Mouse (Mus musculus) forebrain, embryonic 13.5 days (tissue): ENCODE results near the gene Dnah12. TPM values are rescaled to one million over a fixed set of nuclear protein-coding genes. Genes with fewer than 3 reads are reported as not detected.

ENCODE experiments used
- ATAC-seq: fragments of 200-750 bp; cut with Nextera tagmentation; 2 replicates; pipeline ENCODE4 v1.8.0; 2017
- H3K27ac ChIP-seq: fragments of 300-500 bp; sonication (generic); 2 replicates; pipeline ENCODE4 v1.5.1; 2015; ENCODE audit warnings: inconsistent platforms, mild to moderate bottlenecking, moderate library complexity
- H3K27me3 ChIP-seq: fragments of 300-500 bp; sonication (generic); 2 replicates; pipeline ENCODE4 v1.6.1; 2015; ENCODE audit warnings: mild to moderate bottlenecking, inconsistent platforms
- H3K36me3 ChIP-seq: fragments of 300-500 bp; sonication (generic); 2 replicates; pipeline ENCODE4 v1.6.1; 2015; ENCODE audit warnings: mild to moderate bottlenecking, inconsistent platforms; ENCODE audit not compliant: poor library complexity, severe bottlenecking
- H3K4me1 ChIP-seq: fragments of 300-500 bp; sonication (generic); 2 replicates; pipeline ENCODE4 v1.6.1; 2015; ENCODE audit warnings: inconsistent platforms
- H3K4me2 ChIP-seq: fragments of 300-500 bp; sonication (generic); 2 replicates; pipeline ENCODE4 v1.6.1; 2015; ENCODE audit warnings: inconsistent platforms, mild to moderate bottlenecking, moderate library complexity
- H3K4me3 ChIP-seq: fragments of 300-500 bp; sonication (generic); 2 replicates; pipeline ENCODE4 v1.5.1; 2015; ENCODE audit warnings: mild to moderate bottlenecking, inconsistent platforms
- H3K9ac ChIP-seq: fragments of 300-500 bp; sonication (generic); 2 replicates; pipeline ENCODE4 v1.6.1; 2015; ENCODE audit warnings: mild to moderate bottlenecking, inconsistent platforms
- H3K9me3 ChIP-seq: fragments of 300-500 bp; sonication (generic); replicated peaks from 2 replicates; pipeline ENCODE4 v1.6.1; 2016; ENCODE audit warnings: inconsistent platforms
- WGBS: fragments of 180-500 bp; shearing (Covaris S2); methylation state at CpG from one replicate; pipeline ENCODE4 v1.1.7; 2015; 5-methylcytosine and 5-hydroxymethylcytosine counted together
- polyA plus RNA-seq: library from polyadenylated mRNA; unstranded; fragments of >200 nt; fragmentation: Nextera tagmentation; extraction: Ambion mirVana; gene quantifications from 2 replicates; pipeline ENCODE4 v1.2.1, GENCODE M21; 2015

Dnah12 gene
- polyA plus RNA-seq, result 0.04 and 0.05 TPM in 2 replicates

DNA sequence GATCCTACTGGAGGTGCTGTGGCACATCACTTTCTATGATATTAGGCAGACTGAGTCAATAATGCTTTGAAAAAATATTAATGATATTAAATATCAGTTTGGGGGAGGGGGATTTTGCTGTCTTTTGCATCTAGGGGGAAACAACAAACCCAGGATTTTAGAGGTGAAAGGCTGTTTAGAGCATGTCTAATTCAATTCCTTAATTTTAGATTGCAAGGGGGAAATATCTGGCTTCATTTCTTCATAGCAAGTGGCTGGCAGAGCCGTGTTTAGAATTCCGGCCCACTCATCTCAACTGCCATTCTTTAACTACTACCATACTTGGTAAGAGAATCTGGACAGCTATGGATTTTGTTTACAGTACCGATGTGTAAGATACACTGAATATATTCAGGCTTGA, at the start of gene Dnah12:
TSS of gene Dnah12 (plus strand) at position 301 of the 400 bp plus-strand sequence.
- ATAC-seq, result no peak
- no peak within 1 kb of the TSS for H3K27ac ChIP-seq
- no peaks in the 10 kb centered on the region for H3K36me3 ChIP-seq
- H3K4me1 ChIP-seq, result no peaks in the 10 kb centered on the region
- H3K9ac ChIP-seq, result no peak within 1 kb of the TSS
- H3K9me3 ChIP-seq, result no peaks in the 10 kb centered on the region
- no peaks in the 10 kb centered on the region for H3K27me3 ChIP-seq
- H3K4me3 ChIP-seq, result no peak within 1 kb of the TSS
- WGBS, result 88% methylated on average over 3 of the region's 3 CpGs
- H3K4me2 ChIP-seq, result no peak within 1 kb of the TSS

DNA sequence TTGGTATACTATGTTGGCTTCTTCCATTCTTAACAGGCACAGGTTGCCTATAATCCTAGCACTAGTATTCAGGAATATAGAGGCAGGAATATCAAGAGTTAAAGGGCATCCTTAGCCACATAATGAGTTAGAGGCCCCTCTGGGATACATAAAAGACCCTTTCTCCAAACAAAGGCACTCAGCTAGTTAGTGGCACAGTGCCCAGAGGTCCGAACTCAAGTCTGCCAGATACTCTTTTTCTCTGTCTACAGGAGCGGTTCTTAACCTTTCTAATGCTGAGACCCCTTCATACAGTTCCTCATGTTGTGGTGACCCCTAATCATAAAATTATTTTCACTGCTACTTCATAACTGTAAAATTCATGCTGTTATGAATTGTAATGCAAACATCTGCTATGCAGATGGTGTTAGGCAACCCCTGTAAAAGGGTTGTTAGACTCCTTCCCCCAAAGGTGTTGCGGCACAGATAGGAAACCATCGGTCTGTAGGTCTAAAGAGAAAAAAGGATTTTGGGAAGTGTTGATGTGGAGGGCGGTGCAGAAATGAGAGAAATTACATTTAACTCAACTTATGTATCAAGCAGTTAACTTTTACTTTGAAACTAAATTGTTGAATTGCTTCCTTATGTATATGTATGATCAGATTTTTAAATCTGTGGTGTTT, 47.0 kb upstream of the Dnah12 start:
- Histone ChIP-seq H3K9me3 (no peaks in the 10 kb centered on the region), H3K27me3 (no peaks in the 10 kb centered on the region), H3K9ac (no peak overlapping the region), H3K27ac (peak overlapping the region; percentile 66), H3K4me3 (no peak overlapping the region), H3K36me3 (peaks cover 23% of the 10 kb centered on the region), H3K4me1 (peaks cover 28% of the 10 kb centered on the region), H3K4me2 (peak overlapping the region; percentile 44)
- ATAC-seq, result peak; percentile 65; the same call in 1 of the 2 replicates
- WGBS, result 29% methylated on average over 5 of the region's 5 CpGs

DNA sequence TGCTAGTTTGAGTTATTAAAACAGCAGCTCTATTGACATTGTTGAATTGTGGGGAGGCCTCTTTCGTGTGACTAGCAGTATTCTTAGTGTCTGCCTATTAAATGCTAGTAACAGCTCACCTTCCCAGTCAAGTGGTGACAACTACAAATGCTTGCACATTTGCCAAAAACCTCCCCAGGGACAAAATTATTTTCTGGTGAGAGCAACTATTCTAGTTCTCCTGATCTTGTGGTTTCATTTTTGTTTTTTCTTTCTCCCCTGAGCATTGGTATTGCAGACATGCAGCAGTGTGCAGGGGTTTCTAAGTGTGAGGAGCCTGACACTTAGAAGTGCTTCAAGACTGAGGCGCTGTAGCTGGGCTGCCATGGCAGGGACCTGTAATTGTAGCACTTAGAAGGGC, 45.3 kb upstream of the Dnah12 start:
- ATAC-seq, result no peak
- WGBS, result 89% methylated on average over 2 of the region's 2 CpGs
- H3K4me1 ChIP-seq, result peaks cover 23% of the 10 kb centered on the region
- H3K9me3 ChIP-seq, result no peaks in the 10 kb centered on the region
- H3K27ac ChIP-seq, result no peak overlapping the region
- peaks cover 35% of the 10 kb centered on the region for H3K36me3 ChIP-seq
- H3K27me3 ChIP-seq, result no peaks in the 10 kb centered on the region
- H3K9ac ChIP-seq, result no peak overlapping the region
- H3K4me3 ChIP-seq, result no peak overlapping the region
- no peak overlapping the region for H3K4me2 ChIP-seq

DNA sequence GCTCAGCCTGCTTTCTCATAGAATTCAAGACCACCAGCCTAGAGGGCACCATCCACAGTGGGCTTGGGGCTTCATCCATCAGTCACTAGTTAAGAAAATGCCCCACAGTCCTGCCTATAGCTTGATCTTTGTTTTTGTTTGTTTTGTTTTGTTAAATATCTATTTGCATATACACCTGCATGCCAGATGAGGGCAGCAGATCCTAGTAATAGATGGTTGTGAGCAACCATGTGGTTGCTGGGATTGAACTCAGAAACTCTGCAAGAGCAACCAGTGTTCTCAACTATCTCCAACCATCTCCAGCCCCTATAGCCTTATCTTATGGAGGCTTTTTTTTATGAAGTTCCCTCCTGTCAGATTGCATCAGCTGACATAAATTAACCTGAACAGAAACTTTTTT, 41.2 kb upstream of the Dnah12 start:
- no peaks in the 10 kb centered on the region for H3K27me3 ChIP-seq
- peaks cover 68% of the 10 kb centered on the region for H3K36me3 ChIP-seq
- no peak for ATAC-seq
- H3K4me3 ChIP-seq, result no peak overlapping the region
- H3K9ac ChIP-seq, result no peak overlapping the region
- H3K9me3 ChIP-seq, result no peaks in the 10 kb centered on the region
- no peak overlapping the region for H3K27ac ChIP-seq
- no peak overlapping the region for H3K4me2 ChIP-seq
- H3K4me1 ChIP-seq, result peaks cover 3% of the 10 kb centered on the region; the same call in 1 of the 2 replicates

DNA sequence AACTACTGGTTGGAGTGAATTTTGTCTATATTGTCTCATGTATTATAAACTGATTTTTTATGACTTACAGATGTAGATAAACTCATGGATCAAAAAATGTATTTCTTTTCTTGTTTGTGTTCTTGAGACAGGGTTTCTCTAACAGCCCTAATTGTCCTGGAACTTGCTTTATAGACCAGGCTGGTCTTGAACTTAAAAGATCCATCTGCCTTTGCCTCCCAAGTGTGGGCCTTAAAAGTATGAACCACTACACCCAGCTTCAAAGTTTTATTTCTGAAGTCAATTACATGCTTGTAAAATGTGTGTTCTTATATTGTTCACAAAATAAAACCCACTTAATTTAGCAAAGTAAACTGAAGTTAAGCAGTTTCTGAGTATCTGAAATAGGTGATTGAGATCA, 34.9 kb upstream of the Dnah12 start:
- peaks cover 64% of the 10 kb centered on the region for H3K36me3 ChIP-seq
- no peak overlapping the region for H3K27ac ChIP-seq
- H3K9me3 ChIP-seq, result no peaks in the 10 kb centered on the region
- no peak for ATAC-seq
- H3K4me3 ChIP-seq, result no peak overlapping the region
- H3K4me1 ChIP-seq, result no peaks in the 10 kb centered on the region
- H3K9ac ChIP-seq, result no peak overlapping the region
- no peaks in the 10 kb centered on the region for H3K27me3 ChIP-seq
- no peak overlapping the region for H3K4me2 ChIP-seq

DNA sequence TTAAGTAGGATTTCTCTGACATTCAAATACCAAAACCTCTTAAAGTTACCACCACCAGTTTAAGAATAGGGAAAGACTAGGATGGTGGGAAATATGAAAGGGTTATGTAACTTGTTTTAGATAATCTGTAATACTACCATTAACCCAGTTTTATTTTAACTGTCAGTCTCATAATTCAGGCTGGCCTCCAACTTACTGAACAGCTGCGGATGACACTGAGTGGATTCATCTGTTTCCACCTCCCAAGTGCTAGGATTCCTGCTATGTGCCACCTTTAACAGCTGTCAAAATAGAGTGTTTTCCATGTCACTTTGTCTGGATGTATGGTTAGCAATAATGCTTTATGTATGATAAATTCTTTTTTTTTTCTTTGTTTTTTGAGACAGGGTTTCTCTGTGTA, 32.8 kb upstream of the Dnah12 start:
- H3K9me3 ChIP-seq, result no peaks in the 10 kb centered on the region
- no peaks in the 10 kb centered on the region for H3K27me3 ChIP-seq
- peaks cover 53% of the 10 kb centered on the region for H3K36me3 ChIP-seq
- no peak for ATAC-seq
- no peak overlapping the region for H3K4me3 ChIP-seq
- no peak overlapping the region for H3K27ac ChIP-seq
- no peak overlapping the region for H3K4me2 ChIP-seq
- H3K4me1 ChIP-seq, result no peaks in the 10 kb centered on the region
- H3K9ac ChIP-seq, result no peak overlapping the region
- WGBS, result 92% methylated on average over 1 of the region's 1 CpGs

DNA sequence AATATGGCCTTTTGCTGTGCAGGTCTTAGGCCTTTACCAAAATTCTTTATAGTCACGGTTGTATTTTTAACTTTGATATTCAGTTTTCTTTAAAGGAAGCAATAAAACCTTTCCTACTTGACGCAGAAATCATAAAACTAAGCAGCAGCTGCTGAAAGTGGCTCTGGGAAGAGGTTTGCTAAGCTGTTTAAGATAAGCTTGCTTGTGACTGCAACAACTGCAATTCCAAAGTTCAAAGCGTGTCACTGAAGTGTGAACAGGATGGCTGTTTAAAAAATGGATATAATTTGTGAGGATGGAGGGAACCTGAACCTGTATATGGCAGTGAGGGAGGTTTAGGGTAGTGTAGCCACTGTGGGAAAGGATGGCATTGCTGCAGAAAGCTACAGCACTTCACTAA, 31.1 kb upstream of the Dnah12 start:
- Histone ChIP-seq H3K9ac (no peak overlapping the region), H3K9me3 (no peaks in the 10 kb centered on the region), H3K27ac (no peak overlapping the region), H3K36me3 (peaks cover 53% of the 10 kb centered on the region), H3K27me3 (no peaks in the 10 kb centered on the region), H3K4me2 (no peak overlapping the region), H3K4me1 (peaks cover 11% of the 10 kb centered on the region), H3K4me3 (no peak overlapping the region)
- 91% methylated on average over 3 of the region's 3 CpGs for WGBS
- no peak for ATAC-seq

DNA sequence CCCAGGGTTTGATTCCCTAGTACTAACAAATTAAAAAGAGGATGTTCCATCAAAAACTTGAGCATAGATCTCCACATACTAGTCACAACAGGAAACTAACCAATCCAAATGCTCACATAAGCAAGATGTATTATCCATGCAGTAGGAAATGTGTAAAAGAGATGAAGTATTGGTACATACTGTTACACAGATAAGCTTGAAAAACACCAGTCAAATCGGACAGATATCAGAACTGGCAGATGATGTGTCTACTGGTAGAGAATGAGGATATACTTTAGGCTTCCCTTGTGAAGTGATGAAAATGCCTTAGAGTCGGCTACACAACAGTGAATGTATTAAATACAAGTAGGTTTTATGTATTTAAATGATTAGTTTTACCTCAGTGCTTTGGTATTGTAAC, 30.6 kb upstream of the Dnah12 start:
- no peak overlapping the region for H3K27ac ChIP-seq
- 91% methylated on average over 2 of the region's 2 CpGs for WGBS

DNA sequence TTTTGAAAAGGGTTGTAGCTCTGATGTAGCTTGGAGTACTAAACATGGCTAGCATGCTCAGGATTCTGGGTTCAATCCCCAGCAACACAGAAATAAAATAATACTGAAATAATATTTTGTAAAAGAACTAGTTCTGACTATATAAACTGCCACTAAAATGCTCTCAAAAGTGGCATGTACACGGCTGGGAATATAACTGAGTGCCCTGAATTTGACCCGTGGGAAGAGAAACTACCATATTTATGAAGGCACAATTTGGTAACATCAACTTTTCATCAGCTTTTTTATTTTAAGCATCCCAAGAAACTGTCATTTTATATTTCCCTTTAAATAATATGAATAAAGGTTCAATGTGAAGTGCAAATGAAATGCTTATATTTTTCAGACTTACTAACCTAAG, 29.2 kb upstream of the Dnah12 start:
- Histone ChIP-seq H3K9ac (no peak overlapping the region), H3K4me1 (peaks cover 27% of the 10 kb centered on the region), H3K36me3 (peaks cover 39% of the 10 kb centered on the region), H3K27ac (no peak overlapping the region), H3K9me3 (no peaks in the 10 kb centered on the region), H3K4me3 (no peak overlapping the region), H3K4me2 (no peak overlapping the region), H3K27me3 (no peaks in the 10 kb centered on the region)
- ATAC-seq, result no peak
- 91% methylated on average over 2 of the region's 2 CpGs for WGBS

More for the DNA sequence above, 30.6 kb upstream of the Dnah12 start:
- Histone ChIP-seq H3K9me3 (no peaks in the 10 kb centered on the region), H3K27me3 (no peaks in the 10 kb centered on the region), H3K4me1 (peaks cover 16% of the 10 kb centered on the region), H3K4me3 (no peak overlapping the region), H3K4me2 (no peak overlapping the region), H3K9ac (no peak overlapping the region), H3K36me3 (peaks cover 48% of the 10 kb centered on the region)
- no peak for ATAC-seq

DNA sequence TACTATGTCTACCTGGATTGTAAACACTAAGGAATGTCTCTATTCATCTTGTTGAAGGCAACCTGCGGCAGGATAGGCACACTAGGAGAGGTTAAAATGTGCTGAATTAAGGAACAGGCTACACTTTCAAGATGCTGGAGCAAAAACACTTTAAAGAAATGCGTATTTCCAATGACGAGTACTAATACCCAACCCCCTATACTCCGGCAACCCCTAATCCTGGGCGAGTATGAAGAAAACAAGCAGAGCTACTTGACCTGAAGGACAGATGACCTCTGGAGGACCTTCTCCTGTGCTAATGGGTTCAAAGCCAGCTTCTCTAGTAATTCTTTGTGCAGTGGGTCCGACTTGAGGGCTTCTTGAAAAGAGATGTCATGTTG, 25.1 kb upstream of the Dnah12 start:
- no peaks in the 10 kb centered on the region for H3K9me3 ChIP-seq
- H3K27me3 ChIP-seq, result no peaks in the 10 kb centered on the region
- H3K36me3 ChIP-seq, result peaks cover 19% of the 10 kb centered on the region
- 33% methylated on average over 6 of the region's 6 CpGs for WGBS
- peak overlapping the region; percentile 98 for H3K4me3 ChIP-seq
- peak overlapping the region; percentile 100 for H3K4me2 ChIP-seq
- no peak overlapping the region for H3K27ac ChIP-seq
- H3K9ac ChIP-seq, result peak overlapping the region; percentile 93
- ATAC-seq, result no peak
- H3K4me1 ChIP-seq, result peaks cover 33% of the 10 kb centered on the region

DNA sequence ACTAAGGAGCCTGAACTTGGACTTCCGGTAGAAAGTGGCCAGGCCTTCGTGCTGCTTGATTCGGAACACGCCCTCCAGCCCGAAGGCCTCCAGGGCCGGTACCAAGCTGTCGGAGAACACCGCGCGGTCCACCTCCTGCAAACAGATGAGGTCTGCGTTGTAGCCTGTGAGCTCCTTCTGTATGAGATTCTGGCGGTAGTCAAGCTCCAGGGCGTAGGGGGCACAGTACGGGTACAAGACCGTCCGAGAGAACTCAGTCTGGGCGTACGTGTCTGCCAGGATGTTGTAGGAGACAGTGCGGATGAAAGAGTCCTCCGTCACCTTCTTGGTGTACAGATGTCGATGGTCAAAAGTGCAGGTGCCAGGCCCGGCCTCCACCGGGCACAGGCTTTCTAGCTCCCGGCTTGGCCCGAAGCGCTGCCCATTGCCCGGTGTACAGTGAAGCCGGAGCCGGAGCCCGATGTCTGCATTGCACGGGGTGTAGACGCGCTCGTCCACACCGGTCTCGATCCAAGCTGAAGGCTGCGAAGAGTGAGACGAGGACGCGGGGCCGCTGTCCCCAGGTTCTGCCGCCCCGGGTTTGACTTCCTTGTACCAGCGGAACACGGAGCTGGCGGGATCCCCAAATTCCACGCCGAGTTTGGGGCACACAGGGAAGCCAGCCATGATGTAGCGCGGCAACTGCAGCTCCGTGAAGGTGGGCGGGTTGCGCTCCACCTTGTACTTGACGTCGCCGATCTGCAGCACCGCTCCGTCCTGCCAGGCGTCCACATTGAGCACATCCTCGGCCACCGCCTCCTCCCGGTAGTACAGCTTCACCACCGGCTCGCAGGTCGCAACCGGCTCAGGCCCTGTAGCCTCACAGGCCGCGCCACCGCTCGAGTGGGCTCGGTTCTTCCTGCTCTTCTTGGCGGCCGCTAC, 24.4 kb upstream of the Dnah12 start:
- peak; percentile 60 for ATAC-seq
- peak overlapping the region; percentile 98 for H3K4me3 ChIP-seq
- H3K9me3 ChIP-seq, result no peaks in the 10 kb centered on the region
- peaks cover 33% of the 10 kb centered on the region for H3K4me1 ChIP-seq
- H3K9ac ChIP-seq, result peak overlapping the region; percentile 93
- H3K27me3 ChIP-seq, result no peaks in the 10 kb centered on the region
- peak overlapping the region; percentile 100 for H3K4me2 ChIP-seq
- WGBS, result 1% methylated on average over 73 of the region's 73 CpGs
- H3K36me3 ChIP-seq, result peaks cover 19% of the 10 kb centered on the region
- H3K27ac ChIP-seq, result peak overlapping the region; percentile 90

DNA sequence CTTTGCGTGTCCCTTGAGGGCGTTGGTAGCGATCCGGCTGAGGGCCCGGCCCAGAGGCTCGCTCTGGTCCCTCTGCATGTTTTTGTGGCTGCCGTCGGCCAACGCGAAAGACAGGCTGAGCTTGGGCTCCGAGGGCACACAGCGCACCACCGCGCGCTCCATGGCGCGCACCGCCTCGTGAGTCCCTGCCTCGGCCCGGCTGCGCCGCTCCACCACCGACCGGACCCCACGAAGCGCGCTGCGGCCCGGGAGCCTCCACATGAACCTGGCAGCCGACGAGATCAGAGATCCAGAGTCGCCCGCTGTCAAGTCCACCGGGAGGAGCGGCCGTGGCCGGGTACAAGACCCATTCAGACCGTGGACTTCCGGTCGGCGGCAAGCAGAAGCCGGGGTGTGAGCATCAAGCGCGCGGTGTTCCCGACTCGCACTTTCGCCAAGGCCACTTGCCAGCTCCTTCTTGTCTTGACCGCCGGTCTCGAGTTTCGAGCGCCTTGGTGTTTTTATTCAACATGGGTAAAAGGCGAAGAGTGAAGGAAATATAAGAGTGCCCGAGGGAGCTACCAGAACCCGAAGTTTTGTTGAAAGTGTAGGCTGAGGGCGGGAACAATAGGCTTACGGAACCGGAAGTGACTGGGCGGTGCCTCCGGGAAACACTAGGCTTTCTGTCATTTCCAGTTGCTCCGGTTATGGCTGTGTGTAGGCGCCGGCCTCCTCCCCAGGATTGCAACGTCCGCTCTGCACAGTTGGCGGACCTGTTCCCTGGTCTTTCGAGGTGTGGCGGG, 23.6 kb upstream of the Dnah12 start, which contains the start of gene Pde12:
TSS of gene Pde12 (minus strand) at position 592 of the 782 bp plus-strand sequence.
- Histone ChIP-seq H3K27me3 (no peaks in the 10 kb centered on the region), H3K9me3 (no peaks in the 10 kb centered on the region), H3K9ac (peak within 1 kb of the TSS; percentile 93), H3K36me3 (peaks cover 18% of the 10 kb centered on the region), H3K4me1 (peaks cover 33% of the 10 kb centered on the region), H3K4me2 (peak within 1 kb of the TSS; percentile 100), H3K27ac (peak within 1 kb of the TSS; percentile 90), H3K4me3 (peak within 1 kb of the TSS; percentile 98)
- ATAC-seq, result peak; percentile 95
- WGBS, result under 1% methylated on average over 70 of the region's 70 CpGs
